Mouse (Mus musculus) small intestine, adult 2 months (tissue): Measurements from ENCODE around the gene Resp18. TPM values are rescaled to one million over a fixed set of nuclear protein-coding genes. Genes with fewer than 3 reads are reported as not detected.

Experiments
- H3K27ac ChIP-seq: fragments of 200-500 bp; 2 replicates; pipeline ENCODE4 v1.5.1; 2012; ENCODE audit warnings: low read depth, low read length, control low read depth, inconsistent platforms; ENCODE audit not compliant: insufficient read depth
- H3K27me3 ChIP-seq: fragments of 200-500 bp; 2 replicates; pipeline ENCODE4 v1.6.1; 2012; ENCODE audit warnings: mild to moderate bottlenecking, moderate library complexity, low read length, inconsistent platforms; ENCODE audit not compliant: control insufficient read depth, insufficient read depth
- H3K36me3 ChIP-seq: fragments of 200-500 bp; 2 replicates; pipeline ENCODE4 v1.6.1; 2012; ENCODE audit warnings: mild to moderate bottlenecking, low read length, control low read depth, inconsistent platforms; ENCODE audit not compliant: control insufficient read depth, insufficient read depth
- H3K4me1 ChIP-seq: fragments of 200-500 bp; 2 replicates; pipeline ENCODE4 v1.6.1; 2012; ENCODE audit warnings: low read length, inconsistent platforms, mixed read lengths; ENCODE audit not compliant: control insufficient read depth, insufficient read depth, insufficient read length
- H3K4me3 ChIP-seq: fragments of 200-500 bp; 2 replicates; pipeline ENCODE4 v1.5.1; 2012; ENCODE audit warnings: low read depth, mild to moderate bottlenecking, control low read depth, inconsistent platforms, low read length, moderate library complexity
- CTCF ChIP-seq: fragments of 200-500 bp; IDR thresholded peaks from 2 replicates; pipeline ENCODE4 v1.5.1; 2012; ENCODE audit warnings: low read depth, mild to moderate bottlenecking, control low read depth, inconsistent platforms, low read length, moderate library complexity, mixed read lengths; ENCODE audit not compliant: insufficient replicate concordance, insufficient read length; ENCODE audit errors: extremely low read depth
- POLR2A ChIP-seq: fragments of 200-500 bp; IDR thresholded peaks from 2 replicates; pipeline ENCODE4 v1.6.1; 2012; ENCODE audit warnings: low read depth, mild to moderate bottlenecking, control low read depth, inconsistent platforms, low read length, moderate library complexity
- whole genome bisulfite sequencing: fragments of 180-500 bp; shearing (Covaris S2); methylation state at CpG from one replicate; pipeline ENCODE4 v1.1.7; 2018; 5-methylcytosine and 5-hydroxymethylcytosine counted together
- polyA plus RNA-seq: library from polyadenylated mRNA; depleted of rRNA; stranded (reverse); fragments of >200 nt; gene quantifications from 2 replicates; pipeline ENCODE4 v1.2.3, GENCODE M21; 2012

The Resp18 gene
- polyA plus RNA-seq, 1 experiment: 6.2 TPM

DNA sequence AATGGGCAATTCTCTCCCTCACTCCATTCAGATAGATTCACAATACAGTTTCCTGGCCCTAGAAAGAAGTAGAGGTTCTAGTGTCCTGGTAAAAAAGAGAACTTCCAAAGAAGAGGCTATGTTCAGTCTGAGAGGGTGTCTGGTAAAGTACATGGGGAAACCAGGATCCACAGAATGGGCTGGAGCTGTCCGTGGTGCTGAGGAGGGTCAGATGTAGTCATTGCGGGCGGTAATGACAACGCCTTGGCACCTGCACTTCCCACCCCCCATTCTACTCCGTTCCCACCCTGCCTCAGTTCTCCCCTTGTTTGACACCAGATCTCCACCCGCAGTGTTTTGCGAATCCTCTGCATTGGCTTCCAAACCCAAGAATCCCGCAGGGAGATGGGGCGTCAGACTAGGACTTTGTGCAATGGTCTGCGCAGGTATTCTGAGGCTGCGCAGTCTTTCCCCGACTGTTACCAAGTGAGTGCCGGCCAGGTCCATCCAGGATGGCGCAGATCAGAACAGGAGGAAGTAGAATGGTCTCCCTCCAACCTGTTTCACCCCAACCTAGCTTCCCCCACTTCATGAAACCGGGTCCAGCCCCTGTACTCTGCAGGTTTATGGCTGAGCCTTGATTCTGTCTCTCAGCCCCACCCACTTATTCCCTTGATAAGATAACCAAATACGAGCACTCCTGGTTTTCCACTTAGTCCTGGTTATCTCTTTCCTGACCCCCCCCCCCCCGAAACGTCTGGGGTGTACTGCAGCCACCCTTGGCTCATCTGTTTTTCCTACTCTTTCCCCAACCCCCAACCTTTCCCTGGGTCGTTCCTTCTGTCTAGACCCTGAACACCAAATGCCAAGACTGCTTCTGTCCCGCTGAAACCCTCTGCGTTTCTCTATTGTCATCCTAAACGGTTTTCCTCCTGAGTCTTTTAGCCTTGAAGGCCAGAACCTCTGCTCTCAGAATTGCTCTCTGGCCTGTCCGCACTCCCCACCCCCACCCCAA, 723 bp downstream of the Resp18 start:
- H3K4me3 ChIP-seq: no peak overlapping the region
- 10% methylated on average over 23 of the region's 23 CpGs for WGBS

DNA sequence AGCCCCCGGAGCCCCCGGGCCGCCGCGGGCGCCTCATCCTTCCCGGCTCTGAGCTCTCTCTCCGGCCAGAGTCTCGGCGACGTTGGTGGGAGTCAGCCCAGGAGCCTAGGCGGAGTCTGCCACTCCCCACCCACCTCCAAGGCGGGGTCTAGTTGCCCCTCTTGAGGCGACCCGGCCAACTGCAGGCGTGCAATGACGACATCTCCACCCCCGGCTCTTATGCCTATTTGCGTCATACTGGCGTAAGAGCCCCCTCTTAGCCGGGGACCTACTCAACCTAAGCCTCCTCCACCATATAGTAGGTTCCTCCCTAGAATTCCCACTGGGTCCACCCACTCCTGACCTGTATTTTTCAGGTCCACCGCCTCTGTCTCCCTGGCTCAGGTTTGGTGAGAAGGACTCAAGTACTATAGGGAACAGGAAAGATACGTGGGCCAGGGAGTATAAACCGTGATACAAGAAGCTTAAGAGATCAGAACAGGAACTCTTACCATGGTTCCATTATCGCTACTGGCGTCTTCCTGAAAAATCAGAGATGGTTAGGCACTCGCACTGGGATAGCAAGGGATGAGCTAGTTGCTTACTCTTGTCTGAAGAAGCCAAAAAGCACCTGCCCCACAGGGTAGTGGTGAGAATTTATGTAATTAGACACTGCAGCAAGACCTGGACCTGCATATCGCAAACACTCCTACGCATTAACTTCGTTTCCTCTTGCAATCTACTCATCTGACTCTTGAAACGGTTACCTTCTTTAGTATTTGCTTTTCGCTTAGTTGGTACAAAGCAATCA, 13.9 kb downstream of the Resp18 start, which contains the start of gene Ptprn:
Gene Ptprn (minus strand): TSS at position 412 of the 790 bp plus-strand sequence.
- no peaks in the 10 kb centered on the region for H3K4me1 ChIP-seq
- 16% methylated on average over 32 of the region's 32 CpGs for WGBS
- no peak within 1 kb of the TSS for H3K4me3 ChIP-seq
- H3K36me3 ChIP-seq: no peaks in the 10 kb centered on the region
- no peak within 1 kb of the TSS for H3K27ac ChIP-seq
- H3K27me3 ChIP-seq: peaks cover 19% of the 10 kb centered on the region
- TF ChIP-seq CTCF (no peak), POLR2A (no peak)

More for the DNA sequence above, 723 bp downstream of the Resp18 start:
- TF ChIP-seq POLR2A (no peak), CTCF (no peak)
- H3K27me3 ChIP-seq: 0 out of 2 replicates have a peak, but pooled peaks cover 2% of the 10 kb centered on the region
- H3K27ac ChIP-seq: no peak overlapping the region
- no peaks in the 10 kb centered on the region for H3K4me1 ChIP-seq
- no peaks in the 10 kb centered on the region for H3K36me3 ChIP-seq

DNA sequence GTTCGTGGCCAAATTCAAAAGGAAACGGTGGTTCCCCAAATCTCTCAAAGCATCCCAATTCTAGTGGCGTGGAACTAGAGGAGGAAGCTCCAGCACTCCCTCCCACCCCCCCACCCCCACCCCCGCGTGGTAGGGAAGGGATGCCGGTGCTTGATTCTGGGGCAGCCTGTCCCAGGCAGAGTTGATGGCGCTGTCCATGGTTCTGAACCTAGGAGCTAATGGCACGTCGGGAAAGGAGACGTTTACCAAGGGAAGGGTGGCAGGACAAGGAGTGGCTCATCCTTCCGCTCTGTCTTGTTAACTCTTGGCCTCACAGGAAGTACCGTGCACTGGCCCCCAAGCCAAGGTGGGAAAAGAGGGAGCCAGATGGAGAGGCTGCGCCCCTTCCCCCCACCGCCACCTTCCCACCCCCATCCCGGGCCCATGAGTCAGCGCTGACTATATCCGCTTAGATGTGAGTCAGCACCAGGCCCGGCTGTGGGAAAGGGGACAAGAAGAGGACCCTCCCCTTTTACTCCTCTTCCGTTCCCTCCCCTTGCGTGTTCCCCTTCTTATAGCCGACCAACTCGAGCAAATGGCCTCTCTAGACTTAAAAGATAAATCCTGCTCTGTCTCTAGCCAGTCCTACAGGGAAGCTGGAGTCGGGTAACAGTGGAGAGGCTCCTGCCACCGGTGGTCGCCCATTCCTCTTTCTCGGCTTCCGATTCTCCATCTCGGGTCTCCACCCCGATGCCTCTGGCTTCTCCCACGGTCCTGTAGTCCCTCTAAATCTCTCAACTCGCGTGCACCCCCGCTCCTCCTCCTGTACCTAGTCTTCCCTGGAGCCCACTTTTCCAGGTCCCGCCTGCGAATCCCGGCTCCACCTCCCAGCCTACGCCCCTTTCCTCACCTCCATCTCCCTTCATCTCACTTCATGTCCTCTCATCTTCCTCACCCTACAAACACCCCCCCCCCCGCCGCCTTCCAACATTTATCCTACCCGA, 15.0 kb downstream of the Resp18 start:
- peaks cover 19% of the 10 kb centered on the region for H3K27me3 ChIP-seq
- no peaks in the 10 kb centered on the region for H3K36me3 ChIP-seq
- no peak overlapping the region for H3K4me3 ChIP-seq
- H3K27ac ChIP-seq: no peak overlapping the region
- H3K4me1 ChIP-seq: no peaks in the 10 kb centered on the region
- TF ChIP-seq POLR2A: no peak
- 5% methylated on average over 40 of the region's 40 CpGs for WGBS

DNA sequence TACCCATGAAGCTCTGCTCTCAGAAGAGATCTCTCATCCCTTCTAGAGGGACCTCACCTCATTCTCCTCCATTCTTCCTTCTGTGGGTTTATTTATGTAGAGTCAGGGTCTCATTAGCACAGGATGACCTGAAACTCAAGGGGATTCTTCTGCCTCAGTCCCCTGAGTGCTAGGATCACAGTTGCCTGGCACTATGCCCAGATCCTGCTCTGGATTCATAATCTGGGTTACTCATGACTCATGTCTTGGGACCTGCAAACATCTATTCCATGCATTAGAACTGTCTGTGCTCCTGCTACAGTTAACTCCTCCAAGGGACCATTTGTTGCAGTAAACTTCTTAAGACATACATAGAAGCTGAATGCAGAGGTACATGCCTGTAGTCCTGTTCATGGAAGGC, 16.9 kb downstream of the Resp18 start:
- Histone ChIP-seq H3K27ac (no peak overlapping the region), H3K4me3 (no peak overlapping the region), H3K36me3 (no peaks in the 10 kb centered on the region), H3K27me3 (peaks cover 19% of the 10 kb centered on the region), H3K4me1 (no peaks in the 10 kb centered on the region)
- TF ChIP-seq CTCF (no peak), POLR2A (no peak)

DNA sequence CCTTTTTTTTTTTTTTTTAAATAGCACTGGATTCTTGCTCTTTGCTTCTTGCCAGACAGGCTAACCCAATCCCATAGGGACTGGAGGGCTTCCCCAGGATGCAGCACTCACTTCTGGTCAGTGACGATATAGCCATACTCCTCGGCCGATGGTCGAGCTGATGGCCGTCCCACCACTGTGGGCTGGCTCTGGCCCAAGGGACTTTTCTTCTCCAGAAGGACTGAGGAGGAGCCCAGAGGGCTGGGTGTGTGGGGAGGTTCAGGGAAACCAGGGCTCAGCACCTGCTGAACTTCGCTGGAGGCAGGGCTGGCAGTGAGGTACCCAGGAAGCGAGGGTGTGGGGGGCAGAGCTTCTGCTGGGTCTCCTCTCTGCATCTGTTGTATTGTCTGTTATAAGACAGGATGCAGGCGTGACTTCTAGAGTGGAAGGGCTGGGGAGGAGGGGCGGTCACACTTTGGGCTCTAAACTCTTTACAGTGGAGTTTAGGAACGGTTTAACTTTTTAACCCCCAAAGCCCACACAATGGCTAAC, 22.6 kb downstream of the Resp18 start:
- 58% methylated on average over 10 of the region's 10 CpGs for WGBS
- Histone ChIP-seq H3K36me3 (no peaks in the 10 kb centered on the region), H3K4me3 (no peak overlapping the region), H3K4me1 (peaks cover 7% of the 10 kb centered on the region), H3K27ac (no peak overlapping the region), H3K27me3 (no peaks in the 10 kb centered on the region)
- TF ChIP-seq CTCF (no peak), POLR2A (no peak)

DNA sequence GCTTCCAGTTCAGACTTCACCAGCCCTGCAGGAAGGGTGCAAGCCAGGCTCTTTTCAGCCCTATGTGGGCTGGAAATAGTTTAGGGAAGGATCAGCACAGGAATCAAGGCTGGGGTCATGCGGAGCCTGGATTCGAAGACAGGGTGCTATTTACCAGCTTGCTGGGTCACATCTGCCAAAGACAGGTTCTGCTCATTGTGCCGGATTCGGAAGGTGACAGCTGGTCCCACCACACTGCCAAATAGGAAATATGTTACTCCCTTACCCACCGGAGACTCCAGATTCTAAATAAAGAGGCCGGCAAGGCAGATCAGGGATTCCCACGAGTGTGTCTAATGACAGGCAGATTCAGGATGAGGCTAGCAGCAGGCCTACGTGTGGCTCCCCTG, 23.6 kb downstream of the Resp18 start:
- H3K27ac ChIP-seq: no peak overlapping the region
- H3K4me1 ChIP-seq: peaks cover 7% of the 10 kb centered on the region
- H3K36me3 ChIP-seq: no peaks in the 10 kb centered on the region
- TF ChIP-seq CTCF: no peak
- TF ChIP-seq POLR2A: no peak
- H3K27me3 ChIP-seq: no peaks in the 10 kb centered on the region
- H3K4me3 ChIP-seq: no peak overlapping the region
- WGBS: 72% methylated on average over 8 of the region's 8 CpGs
